Mouse (Mus musculus): ENCODE results near the gene Trp53. TPM values are rescaled to one million over a fixed set of nuclear protein-coding genes. Genes with fewer than 3 reads are reported as not detected.
"Not testable (repeated sequence)": the region's sequence is repeated elsewhere in the genome, so short reads cannot be mapped to it uniquely, and the experiment has no call there.

Trp53 gene
- polyA plus RNA-seq, 1 experiment from 2014 or later = 168 TPM

DNA sequence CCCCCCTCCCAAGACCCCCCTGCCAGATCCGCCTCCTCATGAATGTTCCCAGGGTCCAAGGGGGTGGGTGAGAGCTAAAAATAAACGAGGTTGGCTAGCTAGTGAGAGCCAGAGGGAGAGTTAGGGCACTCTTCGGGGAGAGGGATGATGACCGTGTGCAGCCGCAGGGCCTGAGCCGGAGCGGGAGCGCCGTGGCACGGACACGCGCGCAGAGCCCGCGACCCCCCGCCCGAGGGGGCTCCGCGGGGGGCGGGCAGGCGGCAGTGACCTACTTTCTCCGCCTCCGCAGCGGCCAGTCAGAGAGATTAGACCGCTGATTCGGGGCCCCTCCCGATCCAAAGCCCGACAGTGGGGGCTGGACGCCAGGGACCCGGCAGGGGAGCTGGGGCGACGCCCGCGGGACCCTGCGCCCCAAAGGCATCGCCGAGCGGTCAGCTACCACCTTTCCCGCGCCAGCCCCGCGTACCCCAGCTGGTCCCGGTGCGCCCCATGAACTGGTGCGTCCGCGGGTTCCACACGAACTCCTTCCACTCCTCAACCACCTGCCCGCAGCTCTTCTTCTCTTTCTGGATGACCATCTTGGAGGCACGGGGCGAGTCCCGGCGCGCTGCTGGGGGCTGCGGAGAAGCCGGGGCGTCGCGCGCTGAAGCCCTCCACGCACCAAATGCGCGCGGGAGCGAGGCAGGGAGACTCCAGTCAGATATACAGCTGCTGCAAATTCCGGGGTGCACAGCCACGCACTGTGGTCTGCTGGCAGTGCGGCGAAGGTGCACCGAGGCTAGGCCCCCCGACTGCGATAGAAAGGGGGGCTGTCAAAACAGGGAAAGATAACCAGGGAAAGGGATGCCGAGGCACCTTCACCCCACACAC is 24.9 kb downstream of the Trp53 start:
- no peaks in the 10 kb centered on the region for H3K9me3 ChIP-seq
- peak overlapping the region; percentile 95 for H3K4me2 ChIP-seq
- H3K27me3 ChIP-seq = peaks cover 16% of the 10 kb centered on the region; the same call in 1 of the 2 replicates
- H3K27ac ChIP-seq = peak overlapping the region; percentile 50
- H3K9ac ChIP-seq = peak overlapping the region; percentile 57
- WGBS = under 1% methylated on average over 71 of the region's 73 CpGs
- peak overlapping the region; percentile 56 for H3K4me3 ChIP-seq
- no peaks in the 10 kb centered on the region for H3K36me3 ChIP-seq
- peaks cover 40% of the 10 kb centered on the region for H3K4me1 ChIP-seq
- peak; percentile 35 for ATAC-seq (ENCODE audit: borderline replicate concordance, extremely low read depth, low FRiP score, low TSS enrichment)

- Histone ChIP-seq H3K4me2 (peak within 1 kb of the TSS; percentile 95), H3K4me3 (peak within 1 kb of the TSS; percentile 56), H3K9ac (peak within 1 kb of the TSS; percentile 57), H3K36me3 (no peaks in the 10 kb centered on the region), H3K4me1 (peaks cover 31% of the 10 kb centered on the region), H3K9me3 (no peaks in the 10 kb centered on the region), H3K27me3 (peaks cover 16% of the 10 kb centered on the region; the same call in 1 of the 2 replicates), H3K27ac (peak within 1 kb of the TSS; percentile 50)
- 2% methylated on average over 32 of the region's 32 CpGs for WGBS
- ATAC-seq (ENCODE audit: borderline replicate concordance, extremely low read depth, low FRiP score, low TSS enrichment) = peak; percentile 82
Observed at GRCm38 (mm10) chr11:69605726-69606490, 25.7 kb downstream of the Trp53 start, which contains the start of gene Atp1b2. Gene Atp1b2, minus strand, starts transcription at chr11:69605942.

GRCm38 (mm10) chr11:69606491-69606795 is 26.3 kb downstream of the Trp53 start:
- Histone ChIP-seq H3K4me2 (peak overlapping the region; percentile 95), H3K36me3 (no peaks in the 10 kb centered on the region), H3K4me3 (peak overlapping the region; percentile 56), H3K4me1 (peaks cover 26% of the 10 kb centered on the region), H3K9ac (no peak overlapping the region), H3K27ac (no peak overlapping the region), H3K9me3 (no peaks in the 10 kb centered on the region), H3K27me3 (peaks cover 16% of the 10 kb centered on the region; the same call in 1 of the 2 replicates)
- no peak for ATAC-seq (ENCODE audit: borderline replicate concordance, extremely low read depth, low FRiP score, low TSS enrichment)
- 34% methylated on average over 2 of the region's 2 CpGs for WGBS

- Histone ChIP-seq H3K36me3 (no peaks in the 10 kb centered on the region), H3K27ac (no peak overlapping the region), H3K4me2 (no peak overlapping the region), H3K27me3 (peaks cover 16% of the 10 kb centered on the region; the same call in 1 of the 2 replicates), H3K4me1 (peaks cover 26% of the 10 kb centered on the region), H3K9me3 (no peaks in the 10 kb centered on the region), H3K9ac (no peak overlapping the region), H3K4me3 (no peak overlapping the region)
- 76% methylated on average over 2 of the region's 2 CpGs for WGBS
- ATAC-seq (ENCODE audit: borderline replicate concordance, extremely low read depth, low FRiP score, low TSS enrichment) = no peak
Observed at GRCm38 (mm10) chr11:69606832-69607231, 26.7 kb downstream of the Trp53 start.

GRCm38 (mm10) chr11:69608525-69608924 is 28.4 kb downstream of the Trp53 start:
- Histone ChIP-seq H3K4me2 (no peak overlapping the region), H3K4me3 (no peak overlapping the region), H3K36me3 (no peaks in the 10 kb centered on the region), H3K9ac (no peak overlapping the region), H3K27me3 (peaks cover 16% of the 10 kb centered on the region; the same call in 1 of the 2 replicates), H3K27ac (no peak overlapping the region), H3K9me3 (no peaks in the 10 kb centered on the region), H3K4me1 (peaks cover 25% of the 10 kb centered on the region)
- WGBS = 91% methylated on average over 3 of the region's 3 CpGs
- no peak for ATAC-seq (ENCODE audit: borderline replicate concordance, extremely low read depth, low FRiP score, low TSS enrichment)

DNA sequence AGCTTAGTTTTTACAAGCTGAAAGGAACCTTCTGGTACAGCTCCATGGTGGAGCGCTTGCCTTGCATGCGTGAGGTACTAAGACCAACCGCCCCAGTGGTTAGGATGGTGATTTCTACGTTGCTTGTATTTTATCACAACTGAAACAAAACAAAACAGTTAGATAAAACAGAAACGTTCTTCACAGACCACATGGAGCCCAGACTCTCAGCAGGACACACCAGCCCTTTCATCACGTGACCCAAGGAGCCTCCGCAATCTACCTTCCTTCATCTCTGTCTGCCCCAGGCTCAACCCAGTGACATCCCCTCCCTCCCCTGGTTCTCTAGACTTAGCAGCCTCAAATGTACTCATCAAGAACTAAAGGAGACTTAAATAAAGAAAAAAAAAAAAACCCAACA is 29.3 kb downstream of the Trp53 start:
- Histone ChIP-seq H3K9me3 (no peaks in the 10 kb centered on the region), H3K27me3 (peaks cover 13% of the 10 kb centered on the region; the same call in 1 of the 2 replicates), H3K4me2 (no peak overlapping the region), H3K36me3 (no peaks in the 10 kb centered on the region), H3K4me1 (peaks cover 24% of the 10 kb centered on the region), H3K4me3 (no peak overlapping the region), H3K9ac (no peak overlapping the region), H3K27ac (no peak overlapping the region)
- ATAC-seq (ENCODE audit: borderline replicate concordance, extremely low read depth, low FRiP score, low TSS enrichment) = no peak
- WGBS = 50% methylated on average over 7 of the region's 7 CpGs

GRCm38 (mm10) chr11:69610899-69611298 is 30.7 kb downstream of the Trp53 start:
- H3K4me1 ChIP-seq = peaks cover 12% of the 10 kb centered on the region
- H3K4me2 ChIP-seq = no peak overlapping the region
- WGBS = 37% methylated on average over 4 of the region's 4 CpGs
- peaks cover 8% of the 10 kb centered on the region for H3K27me3 ChIP-seq
- no peak overlapping the region for H3K27ac ChIP-seq
- no peak overlapping the region for H3K9ac ChIP-seq
- ATAC-seq (ENCODE audit: borderline replicate concordance, extremely low read depth, low FRiP score, low TSS enrichment) = no peak
- H3K9me3 ChIP-seq = no peaks in the 10 kb centered on the region
- H3K36me3 ChIP-seq = no peaks in the 10 kb centered on the region
- H3K4me3 ChIP-seq = no peak overlapping the region

GRCm38 (mm10) chr11:69613553-69614256 is 33.5 kb downstream of the Trp53 start:
- peak overlapping the region; percentile 10; the same call in 1 of the 2 replicates for H3K9ac ChIP-seq
- no peaks in the 10 kb centered on the region for H3K36me3 ChIP-seq
- WGBS = 9% methylated on average over 19 of the region's 19 CpGs
- peaks cover 8% of the 10 kb centered on the region for H3K4me1 ChIP-seq
- H3K9me3 ChIP-seq = no peaks in the 10 kb centered on the region
- H3K27me3 ChIP-seq = peaks cover 11% of the 10 kb centered on the region
- peak overlapping the region; percentile 3; the same call in 1 of the 2 replicates for H3K4me3 ChIP-seq
- ATAC-seq (ENCODE audit: borderline replicate concordance, extremely low read depth, low FRiP score, low TSS enrichment) = peak; percentile 81; the same call in 1 of the 2 replicates
- peak overlapping the region; percentile 49 for H3K4me2 ChIP-seq
- H3K27ac ChIP-seq = 0 out of 2 replicates have a peak overlapping the region, but pooled peaks have one; percentile 37

DNA sequence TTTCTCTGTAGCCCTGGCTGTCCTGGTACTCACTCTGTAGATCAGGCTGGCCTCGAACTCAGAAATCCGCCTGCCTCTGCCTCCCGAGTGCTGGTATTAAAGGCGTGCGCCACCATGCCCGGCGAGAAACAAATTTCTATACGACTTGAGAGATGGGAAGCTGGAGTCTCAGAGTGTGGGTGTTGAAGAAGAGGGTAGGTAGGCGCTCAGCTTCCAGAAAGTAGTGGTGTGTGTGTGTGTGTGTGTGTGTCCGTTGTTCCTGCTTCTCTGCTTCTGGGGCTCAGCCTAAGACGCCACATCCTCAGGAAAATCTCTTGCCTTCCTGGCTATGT is 34.1 kb downstream of the Trp53 start:
- WGBS = 42% methylated on average over 11 of the region's 11 CpGs
- not testable (repeated sequence) for H3K9me3 ChIP-seq; H3K9ac ChIP-seq; ATAC-seq (ENCODE audit: borderline replicate concordance, extremely low read depth, low FRiP score, low TSS enrichment); H3K36me3 ChIP-seq; H3K27ac ChIP-seq; H3K4me3 ChIP-seq; H3K4me1 ChIP-seq
- peak overlapping the region; percentile 49 for H3K4me2 ChIP-seq
- H3K27me3 ChIP-seq = peaks cover 11% of the 10 kb centered on the region

GRCm38 (mm10) chr11:69616781-69617180 is 36.6 kb downstream of the Trp53 start:
- ATAC-seq (ENCODE audit: borderline replicate concordance, extremely low read depth, low FRiP score, low TSS enrichment) = no peak
- no peaks in the 10 kb centered on the region for H3K36me3 ChIP-seq
- H3K9me3 ChIP-seq = no peaks in the 10 kb centered on the region
- H3K4me3 ChIP-seq = no peak overlapping the region
- 41% methylated on average over 10 of the region's 10 CpGs for WGBS
- H3K27ac ChIP-seq = no peak overlapping the region
- H3K4me2 ChIP-seq = no peak overlapping the region
- peaks cover 11% of the 10 kb centered on the region for H3K27me3 ChIP-seq
- 0 out of 2 replicates have a peak overlapping the region, but pooled peaks have one; percentile 19 for H3K9ac ChIP-seq
- peaks cover 10% of the 10 kb centered on the region for H3K4me1 ChIP-seq

DNA sequence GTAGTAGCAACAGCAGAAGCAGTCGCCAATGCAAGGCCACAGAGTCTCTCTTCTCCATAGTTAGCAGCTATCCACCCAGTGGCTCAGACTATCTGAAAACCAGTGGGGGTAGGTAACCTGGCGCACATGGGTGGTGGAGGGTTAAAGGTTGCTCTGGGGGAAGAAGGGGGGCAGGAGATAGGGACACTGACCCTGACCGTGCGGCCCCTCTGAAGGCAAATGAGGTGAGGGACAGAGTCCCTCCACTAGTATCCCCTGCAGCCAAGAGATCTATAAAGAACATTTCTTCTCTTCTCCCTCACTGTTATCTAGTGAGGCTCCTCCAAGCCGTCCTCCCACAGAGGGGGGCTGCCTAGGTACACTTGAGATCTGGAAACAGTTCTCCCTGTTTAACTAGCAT is 37.6 kb downstream of the Trp53 start, which contains the start of gene Shbg:
Gene Shbg (minus strand): TSS at position 101 of the 400 bp plus-strand sequence.
- Histone ChIP-seq H3K27ac (no peak within 1 kb of the TSS), H3K27me3 (peaks cover 11% of the 10 kb centered on the region), H3K4me3 (no peak within 1 kb of the TSS), H3K9me3 (no peaks in the 10 kb centered on the region), H3K4me1 (peaks cover 16% of the 10 kb centered on the region), H3K9ac (0 out of 2 replicates have a peak within 1 kb of the TSS, but pooled peaks have one; percentile 19), H3K4me2 (no peak within 1 kb of the TSS), H3K36me3 (no peaks in the 10 kb centered on the region)
- 64% methylated on average over 5 of the region's 5 CpGs for WGBS
- ATAC-seq (ENCODE audit: borderline replicate concordance, extremely low read depth, low FRiP score, low TSS enrichment) = no peak
